Mouse (Mus musculus): ENCODE measurements around the gene Cdk2ap1. TPM values are rescaled to one million over a fixed set of nuclear protein-coding genes. Genes with fewer than 3 reads are reported as not detected.

Gene Cdk2ap1
- total RNA-seq (2023): 10 to 100 TPM; 90.4 to 99.7 TPM

DNA sequence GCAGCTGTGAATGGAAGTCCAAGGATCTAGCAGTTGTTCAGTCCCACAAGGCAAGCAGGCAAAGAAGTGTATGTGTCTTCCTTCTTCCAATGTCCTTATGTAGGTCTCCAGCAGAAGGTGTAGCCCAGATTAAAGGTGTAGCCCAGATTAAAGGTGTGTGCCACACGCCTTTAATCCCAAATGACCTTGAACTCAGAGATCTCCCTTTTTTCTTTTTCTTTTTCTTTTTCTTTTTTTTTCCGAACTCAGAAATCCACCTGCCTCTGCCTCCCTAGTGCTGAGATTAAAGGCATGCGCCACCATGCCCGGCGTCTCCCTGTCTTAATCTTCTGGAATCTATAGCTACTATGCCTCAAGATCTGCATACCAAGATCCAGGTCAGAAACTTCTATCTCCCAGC is at the start of gene Cdk2ap1:
Cdk2ap1 (minus strand) TSS at position 101 of the 400 bp plus-strand sequence.

DNA sequence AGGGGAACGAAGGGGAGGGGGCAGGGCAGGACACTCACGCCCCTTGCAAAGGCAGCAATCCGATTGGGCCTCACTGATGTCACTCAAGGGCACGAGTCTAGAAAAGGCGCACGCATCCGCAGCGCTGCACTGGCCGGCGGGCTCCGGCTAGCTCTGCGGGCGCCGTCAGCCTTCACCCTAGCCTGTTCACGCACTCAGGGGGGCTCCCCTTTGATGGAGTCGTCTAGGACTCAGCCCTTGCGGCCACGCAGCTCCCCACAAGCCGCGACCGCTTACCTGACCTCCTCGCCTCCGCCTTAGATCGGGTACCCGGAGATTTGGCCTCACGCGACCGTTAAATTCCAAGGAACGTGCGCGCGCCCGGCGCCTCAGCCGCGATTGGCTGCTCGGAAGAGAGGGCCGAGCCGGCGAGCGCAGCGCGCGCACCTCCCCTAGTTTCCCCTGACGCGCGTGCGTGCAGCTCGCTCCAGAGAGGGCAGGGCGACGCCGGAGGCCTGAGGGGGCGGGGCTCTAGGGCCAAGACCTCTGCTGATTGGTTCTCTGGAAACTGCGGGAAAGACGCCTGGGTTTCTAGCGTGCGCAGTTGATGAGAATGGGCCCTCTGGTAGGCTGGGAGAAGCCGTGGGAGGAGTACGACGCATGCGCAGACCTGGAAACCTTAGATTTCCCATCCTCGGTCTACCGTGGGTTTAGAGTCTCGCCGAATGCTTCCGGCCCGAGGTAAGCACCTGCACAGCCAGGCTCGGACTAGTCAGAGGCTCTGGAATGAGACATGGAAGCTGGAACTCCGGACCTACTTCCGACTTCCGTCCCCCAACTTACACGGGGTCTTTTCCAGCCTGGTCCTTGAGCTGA is 35.1 kb downstream of the Cdk2ap1 start, which contains the start of the genes Mphosph9 and 2810006K23Rik:
Mphosph9 (minus strand) TSS at position 463 of the 855 bp plus-strand sequence.
2810006K23Rik (plus strand) TSS at position 580 of the 855 bp plus-strand sequence.

Other genes with a start within 250 kb of the Cdk2ap1 start
- 10 to 100 TPM; 28.6 to 38.3 TPM for gene Arl6ip4, start 247.0 kb downstream of the Cdk2ap1 start, total RNA-seq (2023)
- gene Pitpnm2, start 113.3 kb downstream of the Cdk2ap1 start, total RNA-seq (2023): 1 to 10 TPM; 2.2 to 3.2 TPM
- 10 to 100 TPM in 1 of 2 experiments, 1 to 10 TPM in 1; 9.7 to 12.5 TPM for gene Mphosph9, start 35.1 kb downstream of the Cdk2ap1 start, total RNA-seq (2023)
- gene 2810006K23Rik, start 35.0 kb downstream of the Cdk2ap1 start, total RNA-seq (2023): 1 to 10 TPM; 4.1 to 4.2 TPM
- 100 to 1,000 TPM; 178 to 182 TPM for gene Sbno1, start 62.9 kb upstream of the Cdk2ap1 start, total RNA-seq (2023)
- 100 to 1,000 TPM; 176 to 192 TPM for gene Kmt5a, start 76.8 kb upstream of the Cdk2ap1 start, total RNA-seq (2023)
- gene Rilpl2, start 115.3 kb upstream of the Cdk2ap1 start, total RNA-seq (2023): 10 to 100 TPM; 83.6 to 90.9 TPM
- gene Snrnp35, start 120.1 kb upstream of the Cdk2ap1 start, total RNA-seq (2023): 10 to 100 TPM; 13.6 to 14.7 TPM
- gene Rilpl1, start 168.3 kb upstream of the Cdk2ap1 start, total RNA-seq (2023): 1 to 10 TPM in 1 of 2 experiments, under 1 TPM in 1; 0.95 to 1.1 TPM
- 100 to 1,000 TPM; 157 to 168 TPM for gene Tmed2, start 177.6 kb upstream of the Cdk2ap1 start, total RNA-seq (2023)
- gene Ddx55, start 189.8 kb upstream of the Cdk2ap1 start, total RNA-seq (2023): 10 to 100 TPM; 12.4 to 12.5 TPM
- 10 to 100 TPM; 16.6 to 21.5 TPM for gene Eif2b1, start 216.0 kb upstream of the Cdk2ap1 start, total RNA-seq (2023)
- gene Gtf2h3, start 216.1 kb upstream of the Cdk2ap1 start, total RNA-seq (2023): 10 to 100 TPM in 1 of 2 experiments, 1 to 10 TPM in 1; 8.4 to 11.4 TPM

All from neutrophil, adult 59 days (primary cell).